Comparison of ENCODE assay signal across 7 mouse cellular contexts in genomic region chr4:154944121-154944590, GRCm38 (mm10). TPM values are rescaled to one million over a fixed set of nuclear protein-coding genes. Genes with fewer than 3 reads are reported as not detected.
DNase-seq lines count a peak whose midpoint lies in the region; ATAC-seq lines count a peak whose summit lies in the region.

No protein-coding gene starts in this region.

- no peaks in the 10 kb centered on the region for H3K36me3 ChIP-seq in megakaryocyte, embryonic 14.5 days (replicated peaks; ENCODE audit: low read length)

- DNase-seq in adrenal gland, adult (ENCODE audit: inconsistent age in 2 of 2, low spot score in 1 of 2) = peak; percentile 82 to 92
- DNase-seq in embryo, embryonic 10 days (ENCODE audit: low spot score) = peak; percentile 94
- DNase-seq in gastrocnemius, postnatal 10 days = peak; percentile 56
- DNase-seq in left cerebral cortex, postnatal 10 days (ENCODE audit: extremely low spot score in 1 of 2, low spot score in 2 of 2) = peak; percentile 84 to 87
- DNase-seq in right cerebral cortex, postnatal 25 days = peak; percentile 67

- H3K4me1 ChIP-seq in megakaryocyte, embryonic 14.5 days = peaks cover 40% of the 10 kb centered on the region

- peak; percentile 63 for ATAC-seq in inflammation-experienced regulatory T-cells, adult 6 months

- intact Hi-C loops in left cerebral cortex, postnatal 10 days (cut with DNase I) = loop anchor here (1.0 to 5.0 kb wide), 2 partner anchors 19 to 67 kb away; no protein-coding TSS in a partner anchor

- H3K27me3 ChIP-seq in megakaryocyte, embryonic 14.5 days (replicated peaks) = peaks cover 36% of the 10 kb centered on the region

- H3K9me3 ChIP-seq in megakaryocyte, embryonic 14.5 days = no peaks in the 10 kb centered on the region

- peak overlapping the region; percentile 67 for H3K4me3 ChIP-seq in megakaryocyte, embryonic 14.5 days (replicated peaks)

RNA-seq across cellular contexts. Expression of gene Tnfrsf14, which starts 15.8 kb away (rescaled TPM):
- total RNA-seq in gastrocnemius, postnatal 10 days (2021) = 1 to 10 TPM; 1.8 to 4.2 TPM
- polyA plus RNA-seq in inflammation-experienced regulatory T-cells, adult 6 months (2017; shearing (Covaris generic)) = 100 to 1,000 TPM in 2 of 3 experiments, 10 to 100 TPM in 1; 10.2 to 157 (median 117) TPM
- total RNA-seq in left cerebral cortex, postnatal 10 days (2021) = under 1 TPM; 0.61 to 0.99 TPM
- polyA plus RNA-seq in megakaryocyte, embryonic 14.5 days (2012; ENCODE audit: insufficient read depth, low replicate concordance) = 5.4 TPM in 1 of 2 replicates, not detected in the other

RNA-seq across cellular contexts. Expression of gene Hes5, which starts 16.6 kb away (rescaled TPM):
- under 1 TPM in 1 of 2 experiments, not detected in 1; 0.36 TPM for total RNA-seq in gastrocnemius, postnatal 10 days (2021)
- polyA plus RNA-seq in inflammation-experienced regulatory T-cells, adult 6 months (2017; shearing (Covaris generic)) = 1 to 10 TPM in 2 of 3 experiments, not detected in 1; 1.2 to 1.3 TPM
- total RNA-seq in left cerebral cortex, postnatal 10 days (2021) = 10 to 100 TPM; 33.3 to 61.6 TPM
- 0.23 TPM in 1 of 2 replicates, not detected in the other for polyA plus RNA-seq in megakaryocyte, embryonic 14.5 days (2012; ENCODE audit: insufficient read depth, low replicate concordance)

RNA-seq across cellular contexts. Expression of gene Pank4, which starts 19.8 kb away (rescaled TPM):
- total RNA-seq in gastrocnemius, postnatal 10 days (2021) = 10 to 100 TPM; 26.1 to 28.7 TPM
- polyA plus RNA-seq in inflammation-experienced regulatory T-cells, adult 6 months (2017; shearing (Covaris generic)) = 10 to 100 TPM; 22.1 to 59.6 (median 49.1) TPM
- 10 to 100 TPM; 30.6 to 31.9 TPM for total RNA-seq in left cerebral cortex, postnatal 10 days (2021)
- 5.4 and 13.1 TPM in 2 replicates for polyA plus RNA-seq in megakaryocyte, embryonic 14.5 days (2012; ENCODE audit: insufficient read depth, low replicate concordance)

RNA-seq across cellular contexts. Expression of gene Fam213b, which starts 45.2 kb away (rescaled TPM):
- total RNA-seq in gastrocnemius, postnatal 10 days (2021) = 100 to 1,000 TPM; 121 to 143 TPM
- polyA plus RNA-seq in inflammation-experienced regulatory T-cells, adult 6 months (2017; shearing (Covaris generic)) = 10 to 100 TPM in 2 of 3 experiments, 1 to 10 TPM in 1; 2.8 to 17.4 (median 15.1) TPM
- 10 to 100 TPM; 25.5 to 26.0 TPM for total RNA-seq in left cerebral cortex, postnatal 10 days (2021)
- 13.1 TPM in 1 of 2 replicates, not detected in the other for polyA plus RNA-seq in megakaryocyte, embryonic 14.5 days (2012; ENCODE audit: insufficient read depth, low replicate concordance)

Comparison
In these comparisons a context has a peak if more than half of its experiments do, and no peak if none do; other contexts are left out.
1. Peak in every context shown above with its lines: DNase-seq, ATAC-seq and H3K4me3 ChIP-seq.
2. RNA of gene Hes5, which starts 16.6 kb away (total RNA-seq): 33.3 to 61.6 TPM in left cerebral cortex, postnatal 10 days; 0.36 TPM in gastrocnemius, postnatal 10 days; every median in the first group is over 10 times any median in the second.